Mouse (Mus musculus): ENCODE measurements around the gene Dync1h1.

Gene Dync1h1

GRCm38 (mm10) chr12:110601241-110602218 lies at the start of gene Dync1h1:
Gene Dync1h1, plus strand, starts transcription at chr12:110601452.
- DNase-seq = peak; percentile 98

DNA sequence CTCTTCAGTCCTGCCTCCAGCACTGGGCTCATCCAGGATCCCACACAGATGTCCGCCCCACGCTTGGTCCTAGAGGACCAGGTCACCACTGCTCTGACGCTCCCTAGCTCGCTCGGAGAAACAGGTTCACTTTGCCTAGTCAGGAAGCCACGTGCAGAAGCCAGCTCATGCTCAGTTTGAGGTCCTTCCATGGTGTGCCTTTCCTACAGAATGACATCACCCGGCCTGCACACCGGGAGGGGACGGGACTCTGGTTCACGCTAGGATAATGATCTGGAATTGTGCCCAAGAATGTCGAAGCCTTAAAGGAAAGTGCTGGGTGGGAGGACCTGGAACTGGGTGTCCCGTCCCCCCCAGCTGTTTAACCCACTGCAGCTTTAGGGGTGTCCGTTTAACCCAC lies 49.1 kb upstream of the Dync1h1 start:
- DNase-seq = no peak

DNA sequence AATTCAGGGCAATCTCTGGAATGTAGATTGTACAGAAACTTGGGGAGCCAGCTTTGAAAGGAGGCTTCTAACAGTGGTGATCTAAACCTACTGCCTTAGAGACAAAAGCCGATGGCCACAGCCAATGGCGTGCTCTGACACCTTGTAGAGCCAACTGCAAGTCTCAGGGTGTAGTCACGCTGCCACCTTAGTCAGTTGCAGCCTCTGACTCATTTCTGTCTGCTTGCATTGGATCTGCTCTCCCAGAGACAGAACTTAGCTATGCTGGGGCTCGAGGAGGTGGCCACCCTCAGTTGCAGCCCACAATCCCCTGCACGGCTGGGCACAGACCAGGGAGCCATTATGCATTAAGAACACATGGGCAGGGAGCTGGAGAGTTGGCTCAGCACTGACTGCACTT lies 47.9 kb upstream of the Dync1h1 start:
- no peak for DNase-seq

GRCm38 (mm10) chr12:110555536-110556240 lies 45.6 kb upstream of the Dync1h1 start:
- DNase-seq = no peak

DNA sequence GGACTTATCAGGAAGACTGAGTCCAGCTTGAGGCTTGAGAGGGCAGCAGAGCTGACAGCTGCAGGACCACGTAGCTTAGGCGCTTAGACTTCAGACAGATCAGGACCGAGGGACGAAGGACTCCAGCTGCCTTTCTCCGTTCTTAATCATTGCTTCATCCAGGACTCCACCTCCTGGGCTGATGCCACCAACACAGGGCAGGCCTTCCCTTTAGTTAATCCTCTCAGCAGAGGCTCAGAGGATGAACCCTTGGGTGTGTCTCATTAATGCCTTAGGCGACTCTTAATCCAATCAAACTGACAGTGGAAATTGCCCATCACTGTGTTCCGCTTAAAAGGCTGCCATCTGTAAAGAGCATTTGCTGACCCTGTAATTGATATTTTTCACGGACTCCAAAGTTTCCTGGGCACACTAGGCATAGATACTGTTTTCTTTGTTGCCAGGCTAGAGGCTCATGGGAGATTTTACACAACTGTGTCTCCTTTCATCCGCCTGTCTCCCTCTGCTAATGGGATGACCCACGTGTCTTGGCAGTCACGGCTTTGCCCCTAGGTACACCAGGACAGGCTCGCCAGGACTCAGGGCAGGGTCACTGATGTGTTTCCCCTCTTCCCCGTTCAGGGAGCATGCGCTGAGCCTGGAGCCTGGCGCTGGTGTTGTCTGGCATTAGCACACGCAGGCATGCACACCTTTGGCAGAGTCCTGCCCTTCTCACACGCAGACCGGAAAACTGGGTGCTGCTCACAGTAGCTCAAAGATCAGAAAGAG lies 44.2 kb upstream of the Dync1h1 start:
- DNase-seq = no peak

DNA sequence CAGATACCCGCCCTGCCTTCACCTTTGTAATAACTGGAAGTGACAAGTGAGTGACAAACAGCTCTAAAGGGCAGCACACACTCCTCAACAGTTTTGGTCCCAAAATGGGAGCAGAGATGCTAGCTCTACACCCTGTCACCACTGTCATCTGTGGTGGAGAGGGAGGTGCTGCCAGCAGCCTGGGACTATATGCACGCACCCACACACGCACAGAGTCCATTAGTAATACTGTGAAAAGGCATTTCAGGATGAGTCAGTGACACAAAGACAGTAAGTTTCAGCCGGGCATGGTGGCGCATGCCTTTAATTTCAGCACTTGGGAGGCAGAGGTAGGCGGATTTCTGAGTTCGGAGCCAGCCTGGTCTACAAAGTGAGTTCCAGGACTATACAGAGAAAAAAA lies 43.1 kb upstream of the Dync1h1 start:
- DNase-seq = no peak

- no peak for DNase-seq
Measured at GRCm38 (mm10) chr12:110563383-110563782, 37.9 kb upstream of the Dync1h1 start.

DNA sequence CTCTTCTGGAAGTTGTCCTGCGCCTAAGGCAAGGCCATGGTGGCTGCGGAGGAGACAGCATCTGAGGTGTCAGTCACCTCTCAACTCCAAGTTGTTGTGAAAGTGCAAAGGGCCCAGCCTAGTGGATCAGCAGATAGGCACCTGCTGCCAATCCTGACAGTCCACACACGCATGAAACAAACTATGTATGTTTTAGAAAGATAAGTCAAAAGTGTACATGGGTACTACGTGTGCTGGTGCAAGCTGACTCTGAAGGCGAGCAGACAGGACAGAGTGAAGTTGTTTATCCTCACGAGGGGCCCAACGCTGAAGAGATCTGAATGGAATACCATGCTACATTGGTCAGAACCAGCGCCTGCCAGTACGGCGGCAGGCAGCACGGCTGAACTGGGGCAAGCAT lies 36.4 kb upstream of the Dync1h1 start:
- no peak for DNase-seq

- no peak for DNase-seq
Measured at GRCm38 (mm10) chr12:110566366-110566765, 34.9 kb upstream of the Dync1h1 start.

GRCm38 (mm10) chr12:110571050-110571449 lies 30.2 kb upstream of the Dync1h1 start:
- DNase-seq = no peak

GRCm38 (mm10) chr12:110572351-110572750 lies 28.9 kb upstream of the Dync1h1 start:
- no peak for DNase-seq

GRCm38 (mm10) chr12:110573635-110574034 lies 27.6 kb upstream of the Dync1h1 start:
- DNase-seq = no peak

DNA sequence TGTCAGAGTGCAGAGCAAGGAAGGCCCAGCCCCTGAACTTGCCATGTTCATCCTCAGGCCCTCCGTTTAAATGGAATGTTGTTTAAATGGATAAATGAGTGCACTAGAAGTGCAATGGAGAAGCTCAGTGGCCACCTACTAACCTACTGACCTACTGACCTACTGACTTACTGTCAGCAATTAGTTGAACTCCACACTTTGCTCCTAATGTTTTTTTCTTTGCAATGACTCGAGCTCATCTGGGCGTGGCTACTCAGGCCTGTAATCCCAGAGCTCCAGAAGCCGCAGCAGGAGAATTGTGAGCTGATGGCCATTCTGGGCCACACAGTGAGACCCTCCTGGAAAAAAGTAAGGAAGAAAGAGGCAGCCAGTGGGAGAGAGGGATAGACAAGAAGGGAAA lies 25.3 kb upstream of the Dync1h1 start:
- DNase-seq = no peak

- no peak for DNase-seq
Measured at GRCm38 (mm10) chr12:110578333-110578732, 22.9 kb upstream of the Dync1h1 start.

GRCm38 (mm10) chr12:110588622-110589021 lies 12.6 kb upstream of the Dync1h1 start:
- DNase-seq = no peak

DNA sequence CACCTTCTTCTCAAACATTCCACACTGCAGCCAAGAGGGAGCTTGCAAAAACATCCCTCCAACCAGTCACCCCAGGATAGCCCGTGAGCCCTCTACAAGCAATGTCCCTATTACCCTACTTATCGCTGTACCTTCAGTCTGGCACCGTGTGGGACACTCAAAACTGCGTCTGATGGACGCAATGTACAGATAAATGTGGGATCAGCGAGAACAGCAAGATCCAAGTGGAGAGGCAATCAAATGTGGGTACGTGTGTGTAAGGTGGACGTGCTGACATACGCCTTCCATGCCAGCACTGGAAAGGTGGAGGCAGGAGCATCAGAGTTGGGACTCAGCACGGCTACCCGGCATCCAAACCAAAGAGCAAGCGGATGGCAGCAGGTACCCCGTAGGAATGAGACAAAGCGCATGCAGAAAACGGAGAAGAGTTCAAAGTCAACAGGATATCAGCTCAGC lies 10.4 kb upstream of the Dync1h1 start:
- DNase-seq = no peak

- DNase-seq = peak; percentile 99
Measured at GRCm38 (mm10) chr12:110591260-110591883, 9.9 kb upstream of the Dync1h1 start.

GRCm38 (mm10) chr12:110598527-110598926 lies 2.7 kb upstream of the Dync1h1 start:
- DNase-seq = peak; percentile 81

DNA sequence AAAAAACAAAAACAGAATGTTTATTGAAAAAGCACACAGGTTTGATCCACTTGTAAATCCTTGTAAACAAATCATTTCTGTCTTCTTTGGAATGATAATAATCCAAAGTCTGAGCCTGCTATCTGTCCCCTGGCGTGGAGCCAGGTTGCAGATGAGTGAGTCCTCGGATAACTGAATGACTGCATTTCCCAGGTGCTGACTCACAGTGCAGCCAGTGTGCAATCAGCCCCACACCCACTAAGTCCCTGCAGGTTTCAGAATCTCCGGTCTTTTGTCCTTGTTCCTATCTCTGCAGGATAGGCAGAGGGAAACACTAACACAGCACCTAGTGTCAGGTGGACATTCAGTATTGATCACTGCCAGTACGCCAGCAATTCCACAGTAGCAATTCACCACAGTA lies 1.5 kb upstream of the Dync1h1 start:
- no peak for DNase-seq

DNA sequence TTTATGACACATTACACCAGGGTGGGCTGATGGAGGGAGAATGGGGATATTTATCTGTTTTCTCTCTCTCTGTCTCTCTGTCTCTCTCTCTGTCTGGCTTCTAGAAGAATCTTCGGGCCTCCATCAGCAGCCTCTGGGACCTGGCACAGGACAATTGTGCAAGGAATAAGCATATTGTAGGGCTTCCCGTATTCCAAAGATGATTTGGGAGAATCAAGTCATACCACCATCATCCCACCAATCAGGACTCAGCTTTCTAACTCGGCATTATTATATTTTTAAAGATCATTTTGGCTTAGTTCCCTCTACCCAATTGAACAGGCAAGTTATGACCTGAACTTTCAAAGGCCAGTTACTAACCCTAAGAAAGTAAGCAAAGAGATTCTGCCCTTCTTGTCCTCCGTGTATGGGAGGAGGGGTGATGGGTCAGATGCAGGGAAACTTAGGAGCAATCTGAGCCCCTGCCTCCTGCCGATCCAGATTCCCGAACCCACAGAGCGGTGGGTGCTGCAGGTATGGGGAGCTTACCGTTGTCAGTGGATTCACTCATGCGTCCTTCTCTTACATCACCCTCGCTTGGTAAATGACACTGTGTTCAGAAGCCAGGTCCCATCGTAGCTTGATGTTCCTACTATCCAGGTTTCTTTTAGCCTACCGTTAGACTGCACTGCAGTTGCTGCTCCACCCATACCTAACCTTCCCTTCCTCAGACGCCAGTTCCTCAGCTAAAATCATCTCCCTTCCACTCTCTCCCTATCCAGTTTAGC lies 844 bp upstream of the Dync1h1 start:
- no peak for DNase-seq

GRCm38 (mm10) chr12:110606161-110606560 lies 4.9 kb downstream of the Dync1h1 start:
- DNase-seq = no peak

- DNase-seq = no peak
Measured at GRCm38 (mm10) chr12:110606676-110607075, 5.4 kb downstream of the Dync1h1 start.
